Mouse (Mus musculus) layer of hippocampus, postnatal 14 days (tissue): ENCODE results near the gene Zpr1. TPM values are rescaled to one million over a fixed set of nuclear protein-coding genes. Genes with fewer than 3 reads are reported as not detected.

ENCODE experiments used
- DNase-seq, 2 experiments: peaks; one replicate each; pipeline ENCODE4 v3.0.0; 2021 to 2022; ENCODE audit warnings: low spot score in 2 of 2, mixed read lengths in 1 of 2
- long read RNA-seq, 2 experiments: library from polyadenylated mRNA; stranded (forward); transcript quantifications; one replicate each; pipeline ENCODE4 v2.0.0; 2021
- total RNA-seq, 2 experiments: library from RNA; stranded (reverse); gene quantifications; 2 replicates each; pipeline ENCODE4 v1.2.3; 2021

Gene Zpr1
- total RNA-seq = 10 to 100 TPM; 33.3 to 36.2 TPM
- long read RNA-seq, experiment 1, transcript Zpr1-206 (14 exons, 2,984 nt) = major isoform, 34 of 49 reads
- long read RNA-seq, experiment 1, partial matches to known transcripts = 8 of 49 reads
- long read RNA-seq, experiment 1, other reads (novel, unspliced or antisense) = 7 of 49 reads
- long read RNA-seq, experiment 2, transcript Zpr1-206 (14 exons, 2,984 nt) = major isoform, 51 of 68 reads
- long read RNA-seq, experiment 2, partial matches to known transcripts = 12 of 68 reads
- long read RNA-seq, experiment 2, other reads (novel, unspliced or antisense) = 5 of 68 reads

GRCm38 (mm10) chr9:46272677-46273454 is at the start of gene Zpr1:
Gene Zpr1, plus strand, starts transcription at chr9:46273064.
- peak; percentile 78 to 92 for DNase-seq

- no peak for DNase-seq
These were observed 49.8 kb upstream of the Zpr1 start for GRCm38 (mm10) chr9:46223090-46223489.

- DNase-seq = no peak
These were observed 48.8 kb upstream of the Zpr1 start for GRCm38 (mm10) chr9:46224101-46224500.

GRCm38 (mm10) chr9:46224945-46225660 is 47.8 kb upstream of the Zpr1 start:
- DNase-seq = no peak

GRCm38 (mm10) chr9:46227064-46227614 is 45.7 kb upstream of the Zpr1 start:
- no peak for DNase-seq

- no peak for DNase-seq
These were observed 44.4 kb upstream of the Zpr1 start, which contains the start of gene Apoa1 for GRCm38 (mm10) chr9:46228491-46228890. Gene Apoa1, plus strand, starts transcription at chr9:46228580.

GRCm38 (mm10) chr9:46229573-46230449 is 43.1 kb upstream of the Zpr1 start:
- DNase-seq = peak; percentile 80 to 87

- DNase-seq = no peak
These were observed 42.4 kb upstream of the Zpr1 start for GRCm38 (mm10) chr9:46230450-46230975.

- no peak for DNase-seq
These were observed 37.7 kb upstream of the Zpr1 start for GRCm38 (mm10) chr9:46235196-46235595.

GRCm38 (mm10) chr9:46235596-46235648 is 37.4 kb upstream of the Zpr1 start, which contains the start of gene Apoc3:
Gene Apoc3, minus strand, starts transcription at chr9:46235636.
- DNase-seq = no peak

GRCm38 (mm10) chr9:46235649-46236048 is 37.2 kb upstream of the Zpr1 start:
- no peak for DNase-seq

- no peak for DNase-seq
These were observed 34.0 kb upstream of the Zpr1 start for GRCm38 (mm10) chr9:46238850-46239249.

- DNase-seq = no peak
These were observed 32.2 kb upstream of the Zpr1 start, which contains the start of gene Apoa4 for GRCm38 (mm10) chr9:46240526-46241153. Gene Apoa4, plus strand, starts transcription at chr9:46240696.

- no peak for DNase-seq
These were observed 31.0 kb upstream of the Zpr1 start for GRCm38 (mm10) chr9:46241818-46242217.

- DNase-seq = no peak
These were observed 29.7 kb upstream of the Zpr1 start for GRCm38 (mm10) chr9:46243122-46243521.

GRCm38 (mm10) chr9:46243584-46243983 is 29.3 kb upstream of the Zpr1 start:
- no peak for DNase-seq

- peak; percentile 41 to 81 for DNase-seq
These were observed 26.0 kb upstream of the Zpr1 start for GRCm38 (mm10) chr9:46246752-46247324.

- DNase-seq = no peak
These were observed 16.7 kb upstream of the Zpr1 start for GRCm38 (mm10) chr9:46256177-46256576.

- DNase-seq = no peak
These were observed 16.0 kb upstream of the Zpr1 start for GRCm38 (mm10) chr9:46256658-46257385.
